Mouse (Mus musculus): Measurements from ENCODE around the gene A530016L24Rik. TPM values are rescaled to one million over a fixed set of nuclear protein-coding genes. Genes with fewer than 3 reads are reported as not detected.

A530016L24Rik gene
- polyA plus RNA-seq (2015; fragmentation: Nextera tagmentation; extraction: Ambion mirVana): 0.10 and 0.12 TPM in 2 replicates

GRCm38 (mm10) chr12:112489134-112489533 lies at the start of gene A530016L24Rik:
Gene A530016L24Rik, plus strand, starts transcription at chr12:112489448.
- H3K27me3 ChIP-seq: no peaks in the 10 kb centered on the region
- no peaks in the 10 kb centered on the region for H3K9me3 ChIP-seq
- no peak within 1 kb of the TSS for H3K9ac ChIP-seq
- H3K4me1 ChIP-seq: peaks cover 20% of the 10 kb centered on the region
- ATAC-seq (ENCODE audit: insufficient number of reproducible peaks, insufficient read depth, low FRiP score, low TSS enrichment, low read depth): no peak
- 0 out of 2 replicates have a peak within 1 kb of the TSS, but pooled peaks have one; percentile 66 for H3K27ac ChIP-seq
- 87% methylated on average over 8 of the region's 8 CpGs for WGBS
- no peak within 1 kb of the TSS for H3K4me2 ChIP-seq
- no peaks in the 10 kb centered on the region for H3K36me3 ChIP-seq
- H3K4me3 ChIP-seq: no peak within 1 kb of the TSS

DNA sequence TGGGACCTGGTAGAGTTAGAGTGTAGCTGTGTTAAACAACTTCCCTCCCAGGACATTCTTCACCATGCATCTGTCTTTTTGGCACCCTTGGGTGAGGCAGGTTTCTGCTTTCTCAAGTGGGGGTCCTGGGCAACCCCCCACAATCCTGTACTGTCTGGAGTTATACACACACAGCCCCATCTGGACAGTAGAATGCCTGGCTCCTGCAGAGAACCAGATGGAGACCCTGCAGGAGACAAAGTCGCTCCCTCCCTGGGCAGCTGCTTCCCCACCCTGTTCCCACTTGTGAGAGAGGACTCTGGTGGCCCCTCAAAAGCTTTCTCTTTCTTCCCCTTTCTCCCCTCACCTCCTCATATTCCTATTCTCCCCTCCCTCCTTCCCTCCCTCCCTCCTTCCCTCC lies 49.3 kb upstream of the A530016L24Rik start:
- no peak overlapping the region for H3K9ac ChIP-seq
- H3K9me3 ChIP-seq: no peaks in the 10 kb centered on the region
- peaks cover 39% of the 10 kb centered on the region for H3K4me1 ChIP-seq
- H3K27ac ChIP-seq: no peak overlapping the region
- no peak overlapping the region for H3K4me3 ChIP-seq
- H3K27me3 ChIP-seq: peaks cover 2% of the 10 kb centered on the region; the same call in 1 of the 2 replicates
- no peak overlapping the region for H3K4me2 ChIP-seq
- WGBS: 54% methylated on average over 1 of the region's 1 CpGs
- no peaks in the 10 kb centered on the region for H3K36me3 ChIP-seq
- no peak for ATAC-seq (ENCODE audit: insufficient number of reproducible peaks, insufficient read depth, low FRiP score, low TSS enrichment, low read depth)

- 44% methylated on average over 18 of the region's 18 CpGs for WGBS
- no peak overlapping the region for H3K4me3 ChIP-seq
- peak overlapping the region; percentile 49 for H3K27ac ChIP-seq
- H3K36me3 ChIP-seq: no peaks in the 10 kb centered on the region
- no peak for ATAC-seq (ENCODE audit: insufficient number of reproducible peaks, insufficient read depth, low FRiP score, low TSS enrichment, low read depth)
- H3K4me2 ChIP-seq: no peak overlapping the region
- peaks cover 5% of the 10 kb centered on the region; the same call in 1 of the 2 replicates for H3K9me3 ChIP-seq
- H3K4me1 ChIP-seq: peaks cover 22% of the 10 kb centered on the region
- H3K9ac ChIP-seq: no peak overlapping the region
- peaks cover 9% of the 10 kb centered on the region; the same call in 1 of the 2 replicates for H3K27me3 ChIP-seq
Measured at GRCm38 (mm10) chr12:112449144-112449827, 40.0 kb upstream of the A530016L24Rik start.

GRCm38 (mm10) chr12:112449828-112450180 lies 39.4 kb upstream of the A530016L24Rik start:
- no peak overlapping the region for H3K9ac ChIP-seq
- no peak overlapping the region for H3K4me2 ChIP-seq
- peaks cover 28% of the 10 kb centered on the region for H3K4me1 ChIP-seq
- peak overlapping the region; percentile 49 for H3K27ac ChIP-seq
- H3K4me3 ChIP-seq: no peak overlapping the region
- H3K27me3 ChIP-seq: peaks cover 12% of the 10 kb centered on the region; the same call in 1 of the 2 replicates
- H3K36me3 ChIP-seq: no peaks in the 10 kb centered on the region
- H3K9me3 ChIP-seq: peaks cover 5% of the 10 kb centered on the region; the same call in 1 of the 2 replicates
- WGBS: 32% methylated on average over 8 of the region's 8 CpGs
- ATAC-seq (ENCODE audit: insufficient number of reproducible peaks, insufficient read depth, low FRiP score, low TSS enrichment, low read depth): 0 out of 2 replicates have a peak, but pooled peaks have one; percentile 12

DNA sequence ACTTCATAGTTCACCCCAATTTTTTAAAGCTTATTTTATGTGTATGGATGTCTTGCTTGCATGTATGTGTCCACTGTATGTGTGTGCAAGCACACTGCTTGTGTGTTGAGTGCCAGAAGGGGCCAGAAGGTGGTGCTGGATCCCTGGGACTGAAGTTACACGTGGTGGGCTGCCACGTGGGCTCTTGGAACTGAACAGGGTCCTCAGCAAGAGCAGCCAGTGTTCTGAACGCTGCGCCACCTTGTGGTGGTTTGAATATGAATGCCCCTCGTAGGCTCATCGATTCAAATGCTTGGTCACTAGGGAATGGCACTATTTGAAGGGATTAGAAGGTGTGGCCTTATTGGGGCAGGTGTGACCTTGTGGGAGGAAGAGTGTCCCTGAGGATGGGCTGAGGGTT lies 38.4 kb upstream of the A530016L24Rik start:
- WGBS: 24% methylated on average over 6 of the region's 6 CpGs

DNA sequence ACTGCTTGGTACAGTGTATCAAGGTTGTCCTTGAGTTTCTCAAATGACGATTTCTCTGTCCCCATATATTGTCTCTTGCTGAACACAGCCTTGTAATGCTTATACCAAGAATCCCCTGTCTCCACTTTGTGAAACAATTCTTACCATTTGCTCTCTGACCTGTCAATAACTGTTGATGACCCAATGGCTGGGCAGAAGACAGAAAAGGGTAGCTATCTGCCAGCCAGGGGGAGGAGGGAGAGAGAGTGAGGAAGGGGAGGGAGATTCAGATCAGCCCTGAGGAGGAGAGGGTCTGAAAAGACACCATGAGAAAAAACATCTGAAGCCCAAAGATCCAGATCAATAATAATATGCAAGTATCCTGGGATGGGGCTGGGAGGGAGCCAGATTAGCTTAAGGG lies 37.9 kb upstream of the A530016L24Rik start:
- WGBS: 69% methylated on average over 1 of the region's 1 CpGs

More for the DNA sequence above, 38.4 kb upstream of the A530016L24Rik start:
- H3K4me2 ChIP-seq: no peak overlapping the region
- peaks cover 5% of the 10 kb centered on the region; the same call in 1 of the 2 replicates for H3K9me3 ChIP-seq
- ATAC-seq (ENCODE audit: insufficient number of reproducible peaks, insufficient read depth, low FRiP score, low TSS enrichment, low read depth): no peak
- no peaks in the 10 kb centered on the region for H3K36me3 ChIP-seq
- no peak overlapping the region for H3K4me3 ChIP-seq
- no peak overlapping the region for H3K9ac ChIP-seq
- peaks cover 13% of the 10 kb centered on the region; the same call in 1 of the 2 replicates for H3K27me3 ChIP-seq
- H3K27ac ChIP-seq: no peak overlapping the region
- peaks cover 28% of the 10 kb centered on the region for H3K4me1 ChIP-seq

GRCm38 (mm10) chr12:112451826-112452225 lies 37.4 kb upstream of the A530016L24Rik start:
- H3K9ac ChIP-seq: no peak overlapping the region
- WGBS: 76% methylated on average over 9 of the region's 9 CpGs
- peaks cover 5% of the 10 kb centered on the region; the same call in 1 of the 2 replicates for H3K9me3 ChIP-seq
- H3K27ac ChIP-seq: no peak overlapping the region
- peaks cover 31% of the 10 kb centered on the region for H3K4me1 ChIP-seq
- H3K36me3 ChIP-seq: no peaks in the 10 kb centered on the region
- peaks cover 20% of the 10 kb centered on the region for H3K27me3 ChIP-seq
- H3K4me3 ChIP-seq: no peak overlapping the region
- H3K4me2 ChIP-seq: no peak overlapping the region
- ATAC-seq (ENCODE audit: insufficient number of reproducible peaks, insufficient read depth, low FRiP score, low TSS enrichment, low read depth): no peak

More for the DNA sequence above, 37.9 kb upstream of the A530016L24Rik start:
- Histone ChIP-seq H3K9ac (no peak overlapping the region), H3K4me1 (peaks cover 29% of the 10 kb centered on the region), H3K4me3 (no peak overlapping the region), H3K36me3 (no peaks in the 10 kb centered on the region), H3K27ac (no peak overlapping the region), H3K4me2 (no peak overlapping the region), H3K27me3 (peaks cover 18% of the 10 kb centered on the region), H3K9me3 (peaks cover 5% of the 10 kb centered on the region; the same call in 1 of the 2 replicates)
- ATAC-seq (ENCODE audit: insufficient number of reproducible peaks, insufficient read depth, low FRiP score, low TSS enrichment, low read depth): no peak

DNA sequence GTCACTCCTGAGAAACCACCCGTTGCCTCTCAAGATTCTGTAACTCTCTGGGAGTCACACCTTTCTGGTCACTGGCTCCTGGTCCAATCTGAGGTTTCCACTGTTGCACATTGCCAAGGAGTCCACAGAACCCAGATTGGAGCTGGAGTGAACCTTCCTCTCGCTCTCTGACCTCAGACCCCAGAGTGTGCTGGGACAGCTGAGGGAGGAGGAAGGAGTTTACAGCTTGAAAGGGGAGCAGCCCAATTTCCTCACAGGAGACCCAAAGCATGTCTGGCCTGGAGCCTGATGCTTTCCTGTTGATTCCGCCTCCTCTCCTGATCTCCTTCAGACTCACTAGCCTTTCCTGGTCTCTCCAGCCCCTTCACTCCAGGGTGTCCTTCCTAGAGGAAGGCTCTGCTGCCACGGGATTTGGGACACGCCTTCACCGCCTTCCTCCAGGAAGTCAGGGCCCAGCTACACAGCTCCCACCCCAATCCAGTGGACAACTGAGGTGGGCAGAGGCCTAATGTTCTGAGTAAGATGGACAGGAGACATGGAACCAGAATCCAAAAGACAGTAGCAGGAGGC lies 33.0 kb upstream of the A530016L24Rik start:
- no peak overlapping the region for H3K4me3 ChIP-seq
- peaks cover 29% of the 10 kb centered on the region for H3K4me1 ChIP-seq
- no peak overlapping the region for H3K27ac ChIP-seq
- no peak overlapping the region for H3K4me2 ChIP-seq
- H3K27me3 ChIP-seq: peaks cover 35% of the 10 kb centered on the region
- H3K9me3 ChIP-seq: no peaks in the 10 kb centered on the region
- 75% methylated on average over 6 of the region's 6 CpGs for WGBS
- no peaks in the 10 kb centered on the region for H3K36me3 ChIP-seq
- no peak for ATAC-seq (ENCODE audit: insufficient number of reproducible peaks, insufficient read depth, low FRiP score, low TSS enrichment, low read depth)
- no peak overlapping the region for H3K9ac ChIP-seq

DNA sequence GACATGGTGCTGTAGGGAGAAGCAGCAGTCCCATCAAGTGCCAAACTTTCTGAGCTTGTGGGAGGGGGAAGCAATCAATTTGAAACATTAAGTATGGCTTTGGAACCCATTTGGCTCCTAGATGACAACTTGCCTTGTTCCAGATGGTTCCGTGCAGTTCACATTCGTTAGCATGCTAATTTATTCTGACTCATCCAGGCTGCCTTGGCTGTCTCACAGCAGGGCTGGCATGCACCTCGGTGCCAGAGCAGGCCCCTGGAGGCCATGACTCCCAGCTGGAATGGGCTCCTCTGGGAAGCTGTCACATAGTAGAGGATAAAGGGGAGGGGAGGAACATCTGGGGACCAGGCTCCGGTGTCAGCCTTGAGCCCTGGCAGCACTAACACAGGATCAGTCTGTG lies 31.4 kb upstream of the A530016L24Rik start:
- H3K4me2 ChIP-seq: no peak overlapping the region
- H3K27me3 ChIP-seq: peaks cover 32% of the 10 kb centered on the region
- no peak overlapping the region for H3K4me3 ChIP-seq
- WGBS: 27% methylated on average over 4 of the region's 4 CpGs
- no peak overlapping the region for H3K9ac ChIP-seq
- ATAC-seq (ENCODE audit: insufficient number of reproducible peaks, insufficient read depth, low FRiP score, low TSS enrichment, low read depth): peak; percentile 48
- no peaks in the 10 kb centered on the region for H3K36me3 ChIP-seq
- H3K9me3 ChIP-seq: no peaks in the 10 kb centered on the region
- H3K27ac ChIP-seq: no peak overlapping the region
- H3K4me1 ChIP-seq: peaks cover 29% of the 10 kb centered on the region

DNA sequence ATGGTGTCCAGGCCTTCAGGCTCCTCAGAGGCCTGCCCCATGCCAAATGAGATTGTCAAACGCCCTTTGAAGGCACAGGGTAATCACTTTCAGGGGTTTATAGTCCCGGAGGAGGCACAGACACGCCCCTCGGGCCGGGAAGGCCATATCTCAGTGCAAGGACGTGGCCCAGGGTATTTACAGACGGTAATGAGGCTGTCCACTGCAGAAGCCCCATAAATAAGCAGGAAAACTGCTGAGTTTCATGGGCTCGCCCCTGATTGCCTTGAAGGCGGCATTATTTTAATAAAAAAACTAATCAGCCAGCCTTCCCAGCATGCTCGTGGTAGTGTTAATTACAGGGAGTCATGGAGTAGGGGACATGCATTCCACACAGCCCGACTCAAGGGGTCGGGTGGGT lies 26.8 kb upstream of the A530016L24Rik start:
- H3K4me1 ChIP-seq: peaks cover 20% of the 10 kb centered on the region
- WGBS: 64% methylated on average over 12 of the region's 12 CpGs
- H3K36me3 ChIP-seq: no peaks in the 10 kb centered on the region
- peaks cover 15% of the 10 kb centered on the region for H3K27me3 ChIP-seq
- H3K27ac ChIP-seq: no peak overlapping the region
- H3K4me2 ChIP-seq: no peak overlapping the region
- H3K9me3 ChIP-seq: no peaks in the 10 kb centered on the region
- H3K9ac ChIP-seq: no peak overlapping the region
- ATAC-seq (ENCODE audit: insufficient number of reproducible peaks, insufficient read depth, low FRiP score, low TSS enrichment, low read depth): no peak
- H3K4me3 ChIP-seq: no peak overlapping the region

DNA sequence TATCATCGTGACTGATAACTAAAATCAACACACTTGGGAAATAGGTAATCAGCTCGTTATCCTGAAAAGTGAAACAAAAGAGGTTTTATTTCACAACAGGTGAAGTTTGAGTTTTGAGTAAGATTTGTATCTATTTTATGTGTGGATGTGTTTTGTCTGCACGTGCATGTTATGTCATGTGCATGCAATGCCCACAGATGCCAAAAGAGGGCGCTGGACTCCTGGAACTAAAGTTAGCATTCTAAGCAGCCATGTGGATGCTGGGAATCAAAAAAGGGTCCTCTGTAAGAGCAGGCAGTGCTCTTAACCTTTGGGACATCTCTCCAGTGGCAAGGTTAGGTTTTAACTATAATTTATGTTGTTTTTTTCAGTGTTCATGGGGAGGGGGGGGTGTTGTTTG lies 26.0 kb upstream of the A530016L24Rik start:
- no peak overlapping the region for H3K4me3 ChIP-seq
- H3K4me2 ChIP-seq: no peak overlapping the region
- no peaks in the 10 kb centered on the region for H3K9me3 ChIP-seq
- H3K9ac ChIP-seq: no peak overlapping the region
- no peaks in the 10 kb centered on the region for H3K36me3 ChIP-seq
- 83% methylated on average over 4 of the region's 4 CpGs for WGBS
- no peak for ATAC-seq (ENCODE audit: insufficient number of reproducible peaks, insufficient read depth, low FRiP score, low TSS enrichment, low read depth)
- H3K27me3 ChIP-seq: peaks cover 15% of the 10 kb centered on the region
- H3K27ac ChIP-seq: no peak overlapping the region
- H3K4me1 ChIP-seq: peaks cover 12% of the 10 kb centered on the region
